Mouse (Mus musculus) R1 (cell line): Measurements from ENCODE around the gene Bysl.
"Not testable (repeated sequence)": the region's sequence is repeated elsewhere in the genome, so short reads cannot be mapped to it uniquely, and the experiment has no call there.

Source experiments
- DNase-seq: peaks from one replicate; pipeline ENCODE4 v3.0.0-alpha.2; 2018; ENCODE audit warnings: low read depth, low spot score

Bysl gene

DNA sequence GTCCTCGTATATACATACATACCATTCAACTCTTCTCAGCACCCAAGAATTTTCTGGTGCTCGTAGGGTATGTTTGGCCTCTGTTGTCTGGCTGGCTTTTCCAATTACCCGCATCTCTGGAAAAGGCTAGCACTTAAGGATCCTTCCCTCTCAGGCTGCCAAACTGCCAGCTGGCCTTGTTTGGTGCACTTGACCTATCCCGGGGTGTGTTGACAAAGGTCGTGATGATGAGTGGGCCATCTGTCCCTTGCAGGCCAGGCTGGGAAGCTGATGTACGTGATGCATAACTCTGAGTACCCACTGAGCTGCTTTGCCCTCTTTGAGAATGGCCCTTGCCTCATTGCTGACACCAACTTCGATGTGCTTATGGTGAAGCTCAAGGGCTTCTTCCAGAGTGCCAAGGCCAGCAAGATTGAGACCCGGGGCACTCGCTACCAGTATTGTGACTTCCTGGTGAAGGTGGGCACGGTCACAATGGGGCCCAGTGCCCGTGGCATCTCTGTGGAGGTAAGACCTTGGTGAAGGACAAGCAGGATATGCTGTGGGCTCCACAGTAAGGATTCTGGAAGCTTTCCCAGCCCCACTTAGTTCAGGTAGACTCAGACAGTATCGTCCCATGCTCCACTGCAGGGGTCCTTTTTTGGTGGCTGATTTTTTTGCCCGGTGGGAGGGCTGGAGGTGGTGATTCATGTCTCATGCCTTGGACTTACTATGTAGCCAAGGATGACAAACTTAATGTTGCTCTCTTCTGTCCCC lies 7.4 kb upstream of the Bysl start:
- DNase-seq, result no peak

GRCm38 (mm10) chr17:47617605-47618307 lies 6.5 kb upstream of the Bysl start:
- no peak for DNase-seq

DNA sequence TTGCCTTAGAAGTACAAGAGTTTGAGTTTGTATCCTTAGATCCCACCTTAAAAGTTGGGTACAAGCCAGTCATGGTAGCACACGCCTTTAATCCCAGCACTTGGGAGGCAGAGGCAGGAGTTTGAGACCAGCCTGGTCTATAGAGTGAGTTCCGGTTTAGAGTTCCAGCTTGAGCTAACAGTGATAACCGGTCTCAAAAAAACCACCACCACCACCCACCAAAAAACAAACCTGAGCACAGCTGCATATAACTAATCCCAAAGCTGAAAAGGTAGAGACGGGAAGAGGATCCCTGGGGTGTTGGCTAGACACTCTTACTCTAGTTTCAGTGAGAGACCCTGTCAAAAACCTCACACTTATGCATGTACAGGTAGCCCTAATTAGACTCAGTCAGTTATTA lies 5.4 kb upstream of the Bysl start:
- DNase-seq, result no peak

- DNase-seq, result no peak
Measured at GRCm38 (mm10) chr17:47616119-47616518, 4.8 kb upstream of the Bysl start.

DNA sequence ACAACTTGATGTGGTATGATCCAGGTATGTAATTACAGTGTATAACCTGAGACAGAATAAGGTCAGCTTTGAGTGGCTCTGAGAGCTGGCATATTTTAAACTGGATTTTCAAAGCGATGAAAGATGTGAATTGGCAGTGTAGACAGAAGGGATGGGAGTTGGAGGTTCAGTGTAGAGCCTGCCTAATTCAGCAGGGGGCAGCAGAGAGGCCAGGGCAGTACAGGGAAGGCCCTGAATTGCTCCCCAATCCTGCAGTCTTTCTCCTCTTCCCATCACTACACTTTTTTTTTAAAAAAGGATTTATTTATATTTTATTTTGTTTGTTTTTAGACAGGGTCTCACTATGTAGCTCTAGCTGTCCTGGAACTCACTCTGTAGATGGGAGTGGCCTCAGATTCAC lies 2.7 kb upstream of the Bysl start:
- DNase-seq, result peak; percentile 56

GRCm38 (mm10) chr17:47611661-47611982 lies 330 bp upstream of the Bysl start:
- DNase-seq, result no peak

DNA sequence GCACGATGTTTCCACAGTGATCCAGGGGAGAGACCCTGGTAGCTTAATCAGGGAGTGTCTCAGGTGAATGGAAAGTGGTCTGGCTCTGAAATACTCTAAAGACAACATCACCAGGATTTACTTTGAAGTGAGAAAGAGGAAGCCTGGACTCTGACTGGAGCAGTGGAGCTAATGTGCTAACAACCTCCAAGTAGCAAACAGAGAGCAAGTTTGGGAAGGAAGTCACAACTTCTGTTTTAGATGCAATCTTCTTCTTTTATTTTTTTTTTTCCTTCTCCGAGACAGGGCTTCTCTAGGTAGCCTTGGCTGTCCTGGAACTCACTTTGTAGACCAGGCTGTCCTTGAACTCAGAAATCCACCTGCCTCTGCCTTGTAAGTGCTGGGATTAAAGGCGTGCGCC lies 2.1 kb downstream of the Bysl start:
- no peak for DNase-seq

GRCm38 (mm10) chr17:47606220-47606619 lies 5.1 kb downstream of the Bysl start:
- DNase-seq, result peak; percentile 47

DNA sequence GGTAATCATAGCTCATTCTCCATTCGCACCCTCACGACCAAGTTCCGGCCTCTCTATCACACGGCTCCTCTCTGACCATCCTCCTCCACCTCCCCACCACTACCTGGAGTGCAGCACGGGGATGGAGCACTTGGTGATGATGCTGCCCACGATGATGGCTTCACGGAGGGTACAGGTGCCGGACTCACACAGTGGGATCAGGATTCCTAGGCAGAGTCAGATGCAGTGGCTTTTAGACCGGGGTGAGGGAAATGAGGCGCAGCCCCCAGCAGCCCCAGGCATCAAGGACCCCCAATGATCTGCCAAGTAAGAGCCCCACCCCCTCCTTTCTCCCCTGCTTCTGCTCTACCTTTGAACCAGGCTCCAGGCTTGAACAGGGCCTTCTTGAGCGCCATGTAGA lies 9.0 kb downstream of the Bysl start:
- DNase-seq, result no peak

DNA sequence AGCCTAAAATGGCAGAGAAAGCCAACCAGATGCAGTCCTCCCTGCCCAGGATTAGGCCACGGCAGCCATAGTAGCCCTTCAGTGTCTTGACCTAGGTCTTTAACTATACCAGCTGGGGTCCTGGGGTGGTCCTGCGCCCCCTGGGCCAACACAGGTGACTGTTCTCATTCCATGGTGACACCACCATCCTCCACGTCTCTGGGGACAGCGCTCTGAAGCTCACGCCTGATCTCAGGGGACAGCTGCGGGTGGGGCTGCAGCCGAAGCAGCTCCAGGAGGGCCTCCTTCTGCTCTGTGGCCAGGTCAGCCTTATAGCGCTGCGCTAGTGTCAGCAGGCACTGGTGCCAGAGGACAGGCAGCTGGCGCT lies 9.9 kb downstream of the Bysl start:
- no peak for DNase-seq

DNA sequence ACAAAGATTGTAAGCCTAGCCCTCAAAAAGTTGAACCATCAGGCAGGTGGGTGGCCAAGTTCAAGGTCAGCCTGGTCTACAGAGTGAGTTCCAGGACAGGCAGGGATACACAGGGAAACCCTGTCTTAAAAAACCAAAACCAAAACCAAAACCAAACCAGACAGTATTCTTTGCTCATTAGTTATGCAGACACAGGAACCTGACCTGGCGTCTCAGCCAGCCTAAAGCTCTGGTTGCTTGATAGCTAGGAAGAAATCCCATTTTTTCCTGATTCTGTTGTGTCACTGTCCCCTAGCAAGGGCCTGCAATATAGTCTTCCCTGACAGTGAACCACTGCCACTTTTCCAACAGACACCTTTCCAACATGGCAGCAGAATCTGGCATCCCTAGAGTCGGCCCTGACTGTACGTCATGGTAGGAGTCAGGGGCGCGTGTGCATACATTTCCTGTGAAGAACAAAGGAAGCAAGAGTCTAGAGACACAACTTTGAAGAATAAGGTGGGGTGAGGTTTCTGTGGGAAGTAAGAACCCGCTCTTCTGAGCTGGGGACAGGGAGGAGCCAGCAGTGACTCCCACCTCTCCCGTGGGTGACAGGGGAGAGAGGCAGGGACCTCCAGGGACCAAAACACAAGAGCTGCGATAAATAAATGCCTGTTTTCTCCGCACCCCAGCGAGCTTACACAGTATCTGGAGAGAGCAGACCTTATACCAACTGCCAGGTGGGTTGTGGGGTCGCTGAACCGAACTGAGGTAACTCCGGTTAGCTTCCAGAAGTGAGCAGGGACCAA lies 10.5 kb downstream of the Bysl start:
- peak; percentile 64 for DNase-seq

GRCm38 (mm10) chr17:47599511-47600297 lies 11.6 kb downstream of the Bysl start:
- DNase-seq, result peak; percentile 86

DNA sequence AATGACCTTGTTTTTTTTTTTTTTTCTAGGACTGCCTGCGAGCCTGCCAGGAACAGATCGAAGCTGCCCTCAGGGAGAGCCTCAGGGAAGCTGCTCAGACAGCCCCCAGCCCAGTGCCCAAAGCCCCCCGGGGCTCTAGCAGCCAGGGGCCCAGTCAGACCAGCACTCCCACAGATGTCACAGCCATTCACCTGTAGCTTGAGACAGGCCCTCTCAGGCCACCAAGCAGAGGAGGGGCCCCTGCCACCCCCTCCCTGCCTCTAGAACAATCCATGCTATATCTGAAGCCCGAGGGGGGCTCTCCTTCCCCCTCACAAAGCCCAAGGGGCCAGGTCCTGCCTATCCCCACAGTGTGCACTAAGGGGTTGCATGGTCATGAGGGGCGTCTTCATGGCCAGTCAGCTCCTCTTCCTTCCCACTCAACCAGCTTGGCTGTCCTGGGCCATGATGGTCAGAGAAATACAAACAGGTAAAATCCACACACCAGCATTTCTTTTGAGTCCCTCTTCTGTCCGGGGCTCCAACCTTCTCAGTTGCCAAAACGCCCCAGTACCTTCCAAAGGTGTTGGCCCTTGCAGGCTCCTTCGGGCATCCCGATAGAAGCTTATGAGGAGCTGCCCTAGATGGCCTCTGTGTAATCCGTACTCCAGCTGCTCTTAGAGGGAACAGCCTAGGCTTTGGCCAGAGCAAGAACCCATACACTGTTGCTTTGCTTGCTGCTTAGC lies 12.6 kb downstream of the Bysl start:
- not testable (repeated sequence) for DNase-seq

GRCm38 (mm10) chr17:47597838-47598579 lies 13.3 kb downstream of the Bysl start:
- DNase-seq, result peak; percentile 88

GRCm38 (mm10) chr17:47597261-47597660 lies 14.0 kb downstream of the Bysl start:
- no peak for DNase-seq

- peak; percentile 53 for DNase-seq
Measured at GRCm38 (mm10) chr17:47596839-47597164, 14.5 kb downstream of the Bysl start.

DNA sequence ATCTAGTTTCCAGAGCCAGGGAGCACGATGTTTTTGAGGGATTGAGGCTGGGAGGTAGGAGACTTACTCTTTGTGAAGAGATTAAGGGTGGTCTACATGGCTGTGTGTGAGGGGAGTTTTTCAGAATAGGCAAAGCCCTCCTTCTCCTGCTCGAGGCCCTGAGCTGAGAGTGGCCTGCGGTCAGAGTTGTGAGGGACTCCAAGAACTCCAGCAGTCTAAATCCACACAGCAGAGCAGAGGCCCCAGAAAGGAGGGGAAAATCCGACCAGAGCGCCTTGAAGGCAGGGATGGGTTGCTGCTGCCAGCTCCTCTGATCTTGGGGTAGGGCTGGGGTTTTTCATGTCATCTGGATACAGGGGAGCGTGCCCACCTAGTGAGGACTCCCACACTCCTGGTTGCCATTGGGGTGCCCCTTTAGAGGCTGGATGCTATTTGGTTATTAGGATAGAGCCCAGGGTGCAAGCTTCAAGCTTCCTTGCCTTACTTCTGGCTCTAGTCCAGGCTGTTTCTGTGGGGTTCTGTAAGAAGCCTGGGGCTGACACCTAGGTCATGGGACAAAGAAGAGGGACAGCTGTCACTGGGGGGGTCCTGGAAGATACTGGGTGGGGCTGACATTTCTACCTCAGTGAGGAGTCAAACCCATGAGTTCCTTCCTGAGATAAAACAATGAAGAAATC lies 15.0 kb downstream of the Bysl start:
- DNase-seq, result no peak

DNA sequence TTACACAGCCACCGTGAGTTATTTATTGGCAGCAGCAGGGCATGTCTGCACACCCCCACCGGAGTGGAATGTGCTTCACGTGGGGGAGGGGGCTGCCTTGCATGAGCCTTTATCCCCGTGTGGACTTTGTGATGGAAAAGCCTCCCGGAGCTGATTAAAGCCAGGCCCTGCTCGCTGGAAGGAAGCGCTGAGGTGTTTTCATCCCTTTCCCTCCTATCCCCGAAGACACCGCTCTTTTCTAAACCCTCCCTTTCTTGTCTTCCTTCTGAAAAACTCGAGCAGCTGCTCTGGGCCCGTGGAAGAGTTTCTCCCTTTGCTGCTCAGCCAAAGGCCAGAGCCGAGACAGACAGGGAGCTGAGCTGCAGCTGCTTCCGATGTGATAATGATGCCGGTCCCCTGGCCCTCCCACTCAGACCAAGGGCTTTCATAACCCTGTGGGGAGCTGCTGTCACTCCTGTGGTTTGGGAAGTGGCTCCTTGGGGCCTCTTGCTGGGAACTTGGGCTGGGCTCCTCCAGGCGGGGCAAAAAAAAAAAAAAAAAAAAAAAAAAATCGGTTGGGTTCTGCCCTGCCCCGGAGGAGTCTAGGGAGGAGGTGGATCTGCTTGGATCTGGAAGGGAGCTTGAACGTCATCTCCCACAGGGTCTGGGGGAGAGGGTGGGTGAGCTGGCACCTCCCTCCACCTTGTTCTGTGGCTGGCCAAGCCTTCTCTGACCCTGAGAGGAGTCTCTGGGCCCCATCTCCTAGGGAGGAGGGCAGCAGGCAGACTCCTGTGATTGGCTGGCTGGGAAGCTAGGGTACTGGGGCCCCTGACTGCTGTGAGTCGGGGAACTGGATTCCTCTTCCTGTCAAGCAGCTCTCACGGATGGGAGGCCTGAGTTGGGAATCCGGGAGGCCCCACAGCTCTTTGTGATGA lies 15.8 kb downstream of the Bysl start:
- DNase-seq, result peak; percentile 92

DNA sequence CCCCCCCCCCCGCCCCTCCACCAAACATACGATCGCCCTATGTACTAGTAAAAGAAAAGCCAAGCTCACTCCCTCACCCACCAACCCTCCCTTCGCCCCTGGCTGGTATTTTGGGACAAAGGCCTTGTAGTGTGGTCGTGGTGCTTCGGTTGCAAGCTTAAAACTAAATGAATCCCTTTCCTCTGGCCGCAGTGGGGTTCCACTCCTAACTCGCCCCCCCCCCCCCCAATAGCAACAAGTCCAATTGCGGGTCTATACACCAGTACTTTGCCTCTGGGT lies 16.4 kb downstream of the Bysl start:
- DNase-seq, result no peak
